Mouse (Mus musculus): ENCODE data around the gene Atf7ip. TPM values are rescaled to one million over a fixed set of nuclear protein-coding genes. Genes with fewer than 3 reads are reported as not detected.

Atf7ip gene
- polyA plus RNA-seq, 1 experiment from 2014 or later: 56.1 TPM

DNA sequence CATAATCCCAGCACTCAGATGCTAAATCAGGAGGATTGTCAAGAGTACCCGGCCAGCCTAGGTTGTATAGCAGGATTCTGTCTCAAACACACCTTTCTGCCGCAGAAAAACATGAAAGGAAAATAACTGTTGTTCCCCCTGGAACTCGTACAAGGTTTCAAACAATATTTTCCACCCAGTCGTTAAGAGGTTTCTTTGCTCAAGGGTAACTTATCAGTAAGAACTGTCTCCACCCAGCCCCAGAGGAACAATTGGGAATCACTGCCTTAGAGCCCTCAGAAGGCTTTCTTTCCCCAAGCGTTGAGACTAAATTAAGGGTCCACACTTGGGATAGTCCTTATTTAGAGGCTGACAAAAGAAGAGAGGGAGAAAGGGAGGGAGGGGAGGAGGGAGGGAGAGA is 34.4 kb upstream of the Atf7ip start:
- WGBS: 30% methylated on average over 5 of the region's 5 CpGs
- no peak overlapping the region for H3K4me3 ChIP-seq (ENCODE audit: low read depth, low read length)
- H3K9me3 ChIP-seq (ENCODE audit: low read depth, low read length): 0 out of 2 replicates have a peak, but pooled peaks cover 4% of the 10 kb centered on the region
- H3K27me3 ChIP-seq (ENCODE audit: insufficient read depth, low read length): no peaks in the 10 kb centered on the region
- peak overlapping the region; percentile 96 for H3K27ac ChIP-seq (ENCODE audit: low read depth)
- peaks cover 31% of the 10 kb centered on the region for H3K4me1 ChIP-seq (ENCODE audit: insufficient read depth)
- DNase-seq (peak; percentile 42), ATAC-seq (ENCODE audit: insufficient read depth) (no peak)
- H3K36me3 ChIP-seq (ENCODE audit: insufficient read depth): no peaks in the 10 kb centered on the region
- H3K9ac ChIP-seq: no peak overlapping the region
- H3K4me2 ChIP-seq: 0 out of 2 replicates have a peak overlapping the region, but pooled peaks have one; percentile 21
- no peak for TF ChIP-seq CTCF (IDR thresholded peaks at IDR 0.05; ENCODE audit: low read depth)

DNA sequence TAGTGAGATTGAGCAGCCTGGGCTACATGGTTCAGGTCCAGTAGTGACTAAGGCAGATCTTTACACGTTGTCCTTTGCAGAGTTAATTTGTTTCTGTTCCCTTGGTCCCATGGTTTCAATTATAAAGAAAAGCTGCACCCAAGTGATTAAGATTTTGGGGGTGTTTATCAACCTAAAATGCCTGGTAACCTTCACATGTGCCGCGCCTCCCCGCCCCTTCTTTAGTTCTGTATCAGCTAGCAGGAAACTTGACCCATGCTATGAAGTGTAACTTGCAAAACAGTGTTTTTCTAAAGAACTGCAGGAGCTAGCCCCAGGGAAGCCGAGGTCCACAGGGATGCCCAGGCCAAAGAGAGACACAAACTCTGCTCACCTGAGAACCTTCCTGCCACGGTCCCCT is 33.2 kb upstream of the Atf7ip start:
- TF ChIP-seq CTCF (IDR thresholded peaks at IDR 0.05; ENCODE audit: low read depth): no peak
- Histone ChIP-seq H3K27ac (ENCODE audit: low read depth) (no peak overlapping the region), H3K4me2 (no peak overlapping the region), H3K4me1 (ENCODE audit: insufficient read depth) (peaks cover 29% of the 10 kb centered on the region), H3K4me3 (ENCODE audit: low read depth, low read length) (no peak overlapping the region), H3K9ac (no peak overlapping the region), H3K9me3 (ENCODE audit: low read depth, low read length) (0 out of 2 replicates have a peak, but pooled peaks cover 4% of the 10 kb centered on the region), H3K27me3 (ENCODE audit: insufficient read depth, low read length) (no peaks in the 10 kb centered on the region), H3K36me3 (ENCODE audit: insufficient read depth) (no peaks in the 10 kb centered on the region)
- no peak for DNase-seq
- WGBS: 77% methylated on average over 6 of the region's 6 CpGs
- ATAC-seq (ENCODE audit: insufficient read depth): no peak

DNA sequence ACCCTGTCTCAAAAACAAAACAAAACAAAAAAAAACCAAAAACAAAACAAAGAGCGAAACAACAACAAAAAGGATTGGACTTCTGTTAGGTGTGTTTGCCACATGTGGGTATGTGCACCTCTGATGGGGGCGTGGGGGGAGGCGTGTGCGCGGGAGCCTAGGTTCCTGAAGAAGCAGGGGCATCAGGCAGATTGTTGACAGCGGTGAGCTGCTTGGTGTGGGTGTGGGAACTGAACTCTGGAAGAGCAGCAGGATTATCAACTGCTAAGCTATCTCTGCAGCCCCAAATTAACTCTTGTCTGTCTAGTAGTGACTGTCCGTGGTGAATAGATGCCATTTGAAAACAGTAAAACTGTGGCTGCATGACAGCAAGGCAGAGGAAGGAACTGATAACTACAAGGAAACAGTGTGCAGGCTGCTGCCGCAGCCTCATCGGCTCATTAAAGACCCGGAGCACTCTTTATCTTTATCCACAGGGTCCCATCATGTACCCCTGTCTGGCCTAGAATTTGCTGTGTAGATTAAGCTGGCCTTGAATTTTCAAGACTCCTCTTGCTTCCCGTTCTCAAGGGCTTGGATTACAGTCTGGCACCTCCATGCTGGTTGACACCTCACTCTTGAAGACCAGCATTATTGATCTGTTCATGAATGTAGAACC is 32.4 kb upstream of the Atf7ip start:
- TF ChIP-seq CTCF (IDR thresholded peaks at IDR 0.05; ENCODE audit: low read depth): no peak
- H3K9ac ChIP-seq: no peak overlapping the region
- no peak overlapping the region for H3K4me3 ChIP-seq (ENCODE audit: low read depth, low read length)
- no peaks in the 10 kb centered on the region for H3K36me3 ChIP-seq (ENCODE audit: insufficient read depth)
- no peak overlapping the region for H3K27ac ChIP-seq (ENCODE audit: low read depth)
- H3K9me3 ChIP-seq (ENCODE audit: low read depth, low read length): 0 out of 2 replicates have a peak, but pooled peaks cover 4% of the 10 kb centered on the region
- DNase-seq (no peak), ATAC-seq (ENCODE audit: insufficient read depth) (no peak)
- H3K4me2 ChIP-seq: no peak overlapping the region
- H3K4me1 ChIP-seq (ENCODE audit: insufficient read depth): peaks cover 26% of the 10 kb centered on the region
- WGBS: 63% methylated on average over 11 of the region's 11 CpGs
- H3K27me3 ChIP-seq (ENCODE audit: insufficient read depth, low read length): no peaks in the 10 kb centered on the region

DNA sequence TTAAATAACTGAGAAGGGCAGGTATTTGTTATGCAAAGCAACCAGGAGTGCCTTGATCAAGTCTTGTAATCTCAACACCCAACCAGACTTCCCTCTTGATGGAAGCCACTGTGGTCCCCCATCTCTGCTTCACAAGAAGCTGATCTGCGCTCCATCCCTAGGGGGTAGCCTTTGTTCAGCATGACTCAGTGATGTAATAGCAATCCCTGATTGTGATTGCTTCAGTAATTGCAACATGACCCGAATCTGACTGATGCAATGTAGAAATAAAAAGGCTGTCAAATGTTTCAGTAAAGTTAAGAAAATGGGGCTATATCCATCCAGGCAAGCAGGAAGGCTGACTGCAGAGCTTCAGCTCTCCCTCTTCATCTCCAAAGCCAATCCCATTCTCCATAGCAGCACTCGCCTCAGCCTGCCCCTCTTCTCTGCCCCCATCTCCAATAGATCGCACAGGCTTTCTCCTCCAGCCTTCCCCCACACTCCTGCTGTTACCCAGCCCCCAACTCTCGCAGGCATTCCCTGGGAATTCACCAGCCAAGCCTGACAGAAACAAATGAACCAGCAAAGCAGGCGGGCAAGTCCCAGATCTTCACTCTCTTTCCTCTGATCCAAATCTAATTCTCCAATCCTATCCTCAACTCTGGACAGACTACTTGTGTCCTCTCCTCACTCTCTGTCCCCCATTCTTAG is 30.7 kb upstream of the Atf7ip start:
- 0 out of 2 replicates have a peak, but pooled peaks cover 3% of the 10 kb centered on the region for H3K9me3 ChIP-seq (ENCODE audit: low read depth, low read length)
- no peak overlapping the region for H3K4me3 ChIP-seq (ENCODE audit: low read depth, low read length)
- H3K27ac ChIP-seq (ENCODE audit: low read depth): no peak overlapping the region
- H3K4me2 ChIP-seq: no peak overlapping the region
- 44% methylated on average over 6 of the region's 6 CpGs for WGBS
- H3K4me1 ChIP-seq (ENCODE audit: insufficient read depth): peaks cover 10% of the 10 kb centered on the region
- ATAC-seq (ENCODE audit: insufficient read depth) (no peak), DNase-seq (no peak)
- no peaks in the 10 kb centered on the region for H3K36me3 ChIP-seq (ENCODE audit: insufficient read depth)
- H3K27me3 ChIP-seq (ENCODE audit: insufficient read depth, low read length): no peaks in the 10 kb centered on the region
- H3K9ac ChIP-seq: no peak overlapping the region
- no peak for TF ChIP-seq CTCF (IDR thresholded peaks at IDR 0.05; ENCODE audit: low read depth)

DNA sequence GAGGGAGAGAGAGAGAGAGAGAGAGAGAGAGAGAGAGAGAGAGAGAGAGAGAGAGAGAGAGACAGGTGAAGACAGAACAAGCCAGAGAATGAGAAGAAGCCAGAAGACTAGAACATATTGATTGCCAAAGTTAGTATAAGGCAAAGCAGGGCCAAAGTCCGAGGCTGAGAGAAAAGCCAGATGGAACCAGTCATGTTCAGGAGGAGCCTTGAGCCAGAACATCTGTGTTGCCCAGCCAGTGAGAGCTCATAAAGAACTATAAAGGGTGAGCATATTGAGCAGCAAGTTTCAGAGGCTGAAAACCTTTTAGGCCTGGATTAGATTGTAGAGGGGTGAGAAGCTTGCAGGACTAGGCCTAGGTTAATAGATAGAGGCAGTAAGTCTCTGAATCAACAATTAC is 28.1 kb upstream of the Atf7ip start:
- Histone ChIP-seq H3K4me3 (ENCODE audit: low read depth, low read length) (no peak overlapping the region), H3K27ac (ENCODE audit: low read depth) (no peak overlapping the region), H3K9me3 (ENCODE audit: low read depth, low read length) (0 out of 2 replicates have a peak, but pooled peaks cover 3% of the 10 kb centered on the region), H3K4me1 (ENCODE audit: insufficient read depth) (no peaks in the 10 kb centered on the region; the same call in 1 of the 2 replicates), H3K9ac (no peak overlapping the region), H3K27me3 (ENCODE audit: insufficient read depth, low read length) (no peaks in the 10 kb centered on the region), H3K36me3 (ENCODE audit: insufficient read depth) (no peaks in the 10 kb centered on the region), H3K4me2 (no peak overlapping the region)
- TF ChIP-seq CTCF (IDR thresholded peaks at IDR 0.05; ENCODE audit: low read depth): no peak
- WGBS: 39% methylated on average over 1 of the region's 1 CpGs
- ATAC-seq (ENCODE audit: insufficient read depth): 0 out of 2 replicates have a peak, but pooled peaks have one; percentile 52
- DNase-seq: peak; percentile 75

DNA sequence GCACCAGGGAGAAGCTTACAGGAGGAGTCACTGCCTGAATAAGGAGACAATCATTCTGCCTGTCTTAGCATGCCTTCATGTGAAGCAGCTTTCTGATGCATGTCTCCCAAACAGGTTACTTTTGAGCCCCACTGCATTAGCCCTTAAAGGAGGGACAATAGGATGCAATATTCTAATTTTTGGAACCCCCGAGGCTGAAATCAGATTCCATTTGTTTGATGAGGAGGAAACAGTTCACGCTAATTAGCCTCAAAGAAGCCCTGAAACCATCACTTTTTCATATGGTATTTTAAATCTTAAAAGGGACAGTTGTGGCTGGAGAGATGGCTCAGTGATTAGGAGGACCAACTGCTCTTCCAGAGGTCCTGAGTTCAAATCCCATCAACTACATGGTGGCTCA is 22.4 kb upstream of the Atf7ip start:
- WGBS: 93% methylated on average over 2 of the region's 2 CpGs
- H3K27ac ChIP-seq (ENCODE audit: low read depth): no peak overlapping the region
- TF ChIP-seq CTCF (IDR thresholded peaks at IDR 0.05; ENCODE audit: low read depth): no peak
- H3K4me2 ChIP-seq: no peak overlapping the region
- H3K36me3 ChIP-seq (ENCODE audit: insufficient read depth): no peaks in the 10 kb centered on the region
- DNase-seq (no peak), ATAC-seq (ENCODE audit: insufficient read depth) (no peak)
- H3K4me1 ChIP-seq (ENCODE audit: insufficient read depth): no peaks in the 10 kb centered on the region
- H3K9me3 ChIP-seq (ENCODE audit: low read depth, low read length): 0 out of 2 replicates have a peak, but pooled peaks cover 3% of the 10 kb centered on the region
- no peak overlapping the region for H3K9ac ChIP-seq
- H3K27me3 ChIP-seq (ENCODE audit: insufficient read depth, low read length): no peaks in the 10 kb centered on the region
- no peak overlapping the region for H3K4me3 ChIP-seq (ENCODE audit: low read depth, low read length)

DNA sequence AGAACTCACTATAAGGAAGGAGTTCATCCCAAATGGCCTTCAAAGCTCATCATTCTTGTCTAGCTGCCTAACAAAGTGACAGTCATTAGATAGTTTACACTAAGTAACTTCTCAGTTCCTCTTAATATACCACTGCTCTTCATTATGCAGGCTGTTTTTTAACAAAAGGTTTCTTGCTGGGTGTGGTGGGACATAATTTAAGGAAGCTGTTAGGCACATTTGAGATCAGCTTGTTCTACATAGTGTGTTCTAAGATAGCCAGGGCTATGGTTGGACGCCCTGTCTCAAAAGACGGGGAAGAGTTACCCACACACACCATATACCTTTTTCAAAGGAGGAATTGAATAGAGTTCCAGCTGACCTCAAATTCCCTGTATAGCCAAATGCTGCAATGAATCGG is 21.9 kb upstream of the Atf7ip start:
- WGBS: 94% methylated on average over 3 of the region's 3 CpGs

More for the DNA sequence above, 21.9 kb upstream of the Atf7ip start:
- no peak overlapping the region for H3K27ac ChIP-seq (ENCODE audit: low read depth)
- no peaks in the 10 kb centered on the region for H3K27me3 ChIP-seq (ENCODE audit: insufficient read depth, low read length)
- no peaks in the 10 kb centered on the region for H3K36me3 ChIP-seq (ENCODE audit: insufficient read depth)
- no peak overlapping the region for H3K4me3 ChIP-seq (ENCODE audit: low read depth, low read length)
- H3K4me2 ChIP-seq: no peak overlapping the region
- H3K9me3 ChIP-seq (ENCODE audit: low read depth, low read length): 0 out of 2 replicates have a peak, but pooled peaks cover 3% of the 10 kb centered on the region
- DNase-seq (no peak), ATAC-seq (ENCODE audit: insufficient read depth) (no peak)
- H3K4me1 ChIP-seq (ENCODE audit: insufficient read depth): no peaks in the 10 kb centered on the region
- no peak overlapping the region for H3K9ac ChIP-seq
- no peak for TF ChIP-seq CTCF (IDR thresholded peaks at IDR 0.05; ENCODE audit: low read depth)

All from lung, embryonic 14.5 days (tissue).